Mouse (Mus musculus) liver, embryonic 11.5 days (tissue): ENCODE results near the gene Hpse. TPM values are rescaled to one million over a fixed set of nuclear protein-coding genes. Genes with fewer than 3 reads are reported as not detected.

Source experiments
- ATAC-seq: fragments of 200-750 bp; cut with Nextera tagmentation; replicated peaks from 2 replicates; pipeline ENCODE4 v1.8.0; 2017; ENCODE audit warnings: moderate number of reproducible peaks, mild to moderate bottlenecking, moderate TSS enrichment, moderate library complexity; ENCODE audit not compliant: low FRiP score
- DNase-seq: peaks from one replicate; pipeline ENCODE4 v3.0.0-alpha.2; 2017; ENCODE audit warnings: low spot score
- H3K27ac ChIP-seq: fragments of 300-500 bp; sonication (generic); 2 replicates; pipeline ENCODE4 v1.5.1; 2014; ENCODE audit warnings: mild to moderate bottlenecking, low read depth, low read length, control low read depth
- H3K27me3 ChIP-seq: fragments of 300-500 bp; sonication (generic); replicated peaks from 2 replicates; pipeline ENCODE4 v1.6.1; 2014; ENCODE audit warnings: low read length, mixed read lengths; ENCODE audit not compliant: control insufficient read depth, insufficient read depth
- H3K36me3 ChIP-seq: fragments of 300-500 bp; sonication (generic); 2 replicates; pipeline ENCODE4 v1.6.1; 2014; ENCODE audit warnings: mild to moderate bottlenecking, low read length, moderate library complexity, mixed read lengths; ENCODE audit not compliant: control insufficient read depth, insufficient read depth
- H3K4me1 ChIP-seq: fragments of 300-500 bp; sonication (generic); replicated peaks from 2 replicates; pipeline ENCODE4 v1.6.1; 2014; ENCODE audit warnings: low read length, mixed read lengths; ENCODE audit not compliant: control insufficient read depth, insufficient read depth
- H3K4me2 ChIP-seq: fragments of 300-500 bp; sonication (generic); 2 replicates; pipeline ENCODE4 v1.6.1; 2014; ENCODE audit warnings: mild to moderate bottlenecking, control low read depth, moderate library complexity
- H3K4me3 ChIP-seq: fragments of 300-500 bp; sonication (generic); 2 replicates; pipeline ENCODE4 v1.5.1; 2014; ENCODE audit warnings: low read depth, low read length, control low read depth
- H3K9ac ChIP-seq: fragments of 300-500 bp; sonication (generic); 2 replicates; pipeline ENCODE4 v1.6.1; 2014; ENCODE audit warnings: low read depth, low read length, control low read depth
- H3K9me3 ChIP-seq: fragments of 300-500 bp; sonication (generic); 2 replicates; pipeline ENCODE4 v1.6.1; 2016; ENCODE audit warnings: low read length, inconsistent platforms, mixed read lengths; ENCODE audit not compliant: control insufficient read depth
- WGBS: fragments of 180-500 bp; shearing (Covaris S2); extraction: QIAGEN DNeasy Blood & Tissue Kit; methylation state at CpG from one replicate; pipeline ENCODE4 v1.1.7; 2014; 5-methylcytosine and 5-hydroxymethylcytosine counted together
- polyA plus RNA-seq: library from polyadenylated mRNA; unstranded; fragments of >200 nt; fragmentation: Nextera tagmentation; extraction: Ambion mirVana; gene quantifications from 2 replicates; pipeline ENCODE4 v1.2.1, GENCODE M21; 2014

Gene Hpse
- polyA plus RNA-seq, 1 experiment from 2014 or later = 2.0 TPM

DNA sequence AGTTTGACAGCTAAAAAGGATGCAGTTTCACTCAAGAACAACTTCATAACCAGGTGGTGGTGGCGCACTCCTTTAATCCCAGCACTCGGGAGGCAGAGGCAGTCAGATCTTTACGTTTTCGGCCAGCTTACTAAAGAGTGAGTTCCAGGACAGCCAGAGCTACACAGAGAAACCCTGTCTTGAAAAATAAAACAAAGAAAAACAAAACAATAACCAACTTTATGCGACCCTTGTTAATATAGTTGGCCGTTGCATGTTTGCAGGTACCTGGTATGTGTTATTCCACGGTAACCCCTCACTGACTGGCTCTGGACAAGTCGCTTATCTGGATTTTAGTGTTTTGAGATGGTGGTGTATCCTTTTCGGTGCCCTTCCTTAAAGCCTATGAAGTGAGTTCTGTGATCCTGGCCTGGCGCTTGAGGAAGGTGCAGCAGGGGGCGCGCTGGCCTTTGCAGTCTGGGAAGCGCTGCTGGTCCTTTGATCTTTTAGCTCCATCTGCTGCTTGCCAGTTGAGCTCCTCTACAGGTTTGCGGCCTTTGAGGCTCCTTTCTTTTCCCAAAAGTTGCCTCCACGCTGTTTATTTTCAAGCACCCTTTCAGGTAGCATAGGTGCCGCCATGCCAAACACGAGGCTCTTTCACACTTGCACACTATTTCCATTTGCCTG lies 44.7 kb downstream of the Hpse start, which contains the start of gene Coq2:
Coq2 (minus strand) TSS at position 430 of the 666 bp plus-strand sequence.
- no peaks in the 10 kb centered on the region for H3K36me3 ChIP-seq
- H3K4me2 ChIP-seq = peak within 1 kb of the TSS; percentile 67
- peak; percentile 80 for DNase-seq
- no peaks in the 10 kb centered on the region for H3K9me3 ChIP-seq
- H3K27me3 ChIP-seq = no peaks in the 10 kb centered on the region
- H3K27ac ChIP-seq = peak within 1 kb of the TSS; percentile 63
- H3K4me3 ChIP-seq = peak within 1 kb of the TSS; percentile 80
- H3K4me1 ChIP-seq = peaks cover 16% of the 10 kb centered on the region
- WGBS = 9% methylated on average over 17 of the region's 17 CpGs
- H3K9ac ChIP-seq = peak within 1 kb of the TSS; percentile 87
- peak; percentile 72 for ATAC-seq

DNA sequence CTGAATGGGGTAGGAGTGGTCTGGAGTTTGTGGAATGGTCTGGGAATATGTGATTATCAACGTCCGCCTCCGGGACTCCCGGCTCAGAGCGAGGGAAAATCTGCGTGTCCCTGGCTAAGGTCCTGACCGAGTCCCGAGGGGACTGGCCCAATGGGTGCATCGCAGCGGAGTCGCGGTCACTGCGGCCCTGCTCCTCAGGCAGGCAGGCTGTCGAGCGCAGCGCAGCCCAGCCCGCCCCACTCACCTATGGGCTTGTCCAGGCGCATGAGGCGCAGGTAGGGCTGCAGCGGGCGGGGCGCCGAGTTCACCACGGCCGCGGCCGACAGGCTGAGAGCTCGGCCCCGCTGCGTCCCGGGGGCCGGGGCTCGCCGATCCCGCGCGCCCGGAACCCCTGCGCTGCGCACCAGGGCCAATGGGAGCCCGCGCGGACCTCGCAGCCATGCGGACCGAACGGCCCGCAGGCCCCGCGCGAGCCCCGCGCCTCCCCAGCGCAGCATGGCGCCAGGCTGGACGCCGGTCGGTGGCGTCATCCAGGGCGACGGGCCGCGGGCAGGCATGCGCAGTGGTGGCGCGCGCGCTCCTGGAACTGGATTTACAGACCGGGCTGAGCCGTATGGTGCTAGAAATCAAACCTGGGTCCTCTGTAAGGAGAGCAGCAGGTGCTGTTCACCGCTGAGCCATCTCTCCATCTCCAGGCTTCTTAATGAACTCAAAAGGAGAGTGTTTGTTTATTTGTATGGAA lies 45.6 kb downstream of the Hpse start:
- H3K4me2 ChIP-seq = peak overlapping the region; percentile 67
- H3K9me3 ChIP-seq = no peaks in the 10 kb centered on the region
- peak; percentile 88 for DNase-seq
- 1% methylated on average over 71 of the region's 71 CpGs for WGBS
- H3K9ac ChIP-seq = peak overlapping the region; percentile 87
- peak overlapping the region; percentile 80 for H3K4me3 ChIP-seq
- ATAC-seq = peak; percentile 94
- no peaks in the 10 kb centered on the region for H3K27me3 ChIP-seq
- no peaks in the 10 kb centered on the region for H3K36me3 ChIP-seq
- peak overlapping the region; percentile 63 for H3K27ac ChIP-seq
- peaks cover 16% of the 10 kb centered on the region for H3K4me1 ChIP-seq

DNA sequence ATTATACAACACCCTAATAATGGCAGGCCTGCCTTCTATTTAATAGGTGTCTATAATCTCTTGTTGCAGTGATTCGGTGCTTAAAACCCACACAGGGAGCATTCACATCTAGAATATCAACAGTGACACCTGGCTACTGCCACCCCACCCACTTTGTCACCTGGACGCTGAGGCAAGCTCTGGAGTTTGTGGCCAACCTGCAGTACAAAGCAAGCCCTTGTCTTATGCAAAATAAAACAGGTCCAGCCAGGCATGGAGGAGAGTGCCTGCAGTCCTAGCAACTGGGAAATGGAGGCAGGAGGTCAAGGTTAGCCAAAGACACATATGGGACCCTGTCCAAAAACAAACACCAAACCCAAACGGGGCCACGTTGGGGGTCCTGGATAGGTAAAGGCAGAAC lies 47.1 kb downstream of the Hpse start:
- H3K9ac ChIP-seq = no peak overlapping the region
- H3K9me3 ChIP-seq = no peaks in the 10 kb centered on the region
- no peaks in the 10 kb centered on the region for H3K36me3 ChIP-seq
- WGBS = 81% methylated on average over 4 of the region's 4 CpGs
- H3K4me2 ChIP-seq = peak overlapping the region; percentile 15
- H3K4me3 ChIP-seq = no peak overlapping the region
- DNase-seq (no peak), ATAC-seq (no peak)
- H3K27me3 ChIP-seq = no peaks in the 10 kb centered on the region
- H3K4me1 ChIP-seq = peaks cover 16% of the 10 kb centered on the region
- no peak overlapping the region for H3K27ac ChIP-seq

DNA sequence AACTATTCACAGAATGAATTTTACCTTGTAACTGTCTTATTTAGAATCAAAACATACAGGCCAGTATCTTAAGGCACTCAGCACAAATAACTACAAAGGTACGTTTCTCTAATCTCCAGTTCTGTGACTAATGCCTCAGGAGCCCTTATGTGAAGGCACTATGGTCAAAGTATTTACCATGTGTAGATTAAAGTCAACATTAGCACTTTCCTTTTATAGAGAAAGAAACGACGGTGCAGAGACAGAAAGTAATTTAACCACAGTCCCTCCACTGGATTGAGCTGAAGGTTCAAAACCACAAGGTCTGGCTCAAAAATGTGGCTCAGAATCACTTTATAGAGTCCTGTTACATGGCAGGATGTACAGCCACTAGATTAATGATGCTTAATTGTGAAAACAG lies 47.6 kb downstream of the Hpse start:
- Histone ChIP-seq H3K9me3 (no peaks in the 10 kb centered on the region), H3K4me2 (peak overlapping the region; percentile 15), H3K27ac (no peak overlapping the region), H3K27me3 (no peaks in the 10 kb centered on the region), H3K36me3 (no peaks in the 10 kb centered on the region), H3K4me1 (peaks cover 16% of the 10 kb centered on the region), H3K9ac (no peak overlapping the region), H3K4me3 (no peak overlapping the region)
- DNase-seq (no peak), ATAC-seq (no peak)
- WGBS = 73% methylated on average over 3 of the region's 3 CpGs

DNA sequence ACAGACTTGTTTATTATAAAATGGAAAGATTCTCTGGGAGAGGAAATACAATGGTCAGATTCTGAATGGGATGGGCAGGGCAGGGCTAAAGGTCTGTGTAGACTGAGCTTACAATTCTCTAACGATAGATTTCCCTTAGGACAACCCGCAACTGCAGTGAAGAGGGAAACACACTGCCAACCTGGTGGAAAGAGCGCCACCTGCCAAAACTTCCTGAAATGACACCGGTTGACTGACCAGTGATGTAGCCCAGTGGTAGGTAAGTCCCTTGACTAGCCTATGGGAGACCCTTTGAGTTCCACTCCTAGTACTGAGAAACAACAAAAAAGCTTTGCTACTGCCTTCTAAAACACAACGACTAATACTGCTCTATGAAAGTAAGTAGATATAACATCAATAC lies 48.1 kb downstream of the Hpse start:
- DNase-seq (no peak), ATAC-seq (no peak)
- WGBS = 29% methylated on average over 5 of the region's 5 CpGs
- Histone ChIP-seq H3K4me2 (no peak overlapping the region), H3K9ac (no peak overlapping the region), H3K36me3 (peaks cover 2% of the 10 kb centered on the region; the same call in 1 of the 2 replicates), H3K4me3 (no peak overlapping the region), H3K27me3 (no peaks in the 10 kb centered on the region), H3K4me1 (peaks cover 16% of the 10 kb centered on the region), H3K27ac (no peak overlapping the region), H3K9me3 (no peaks in the 10 kb centered on the region)

DNA sequence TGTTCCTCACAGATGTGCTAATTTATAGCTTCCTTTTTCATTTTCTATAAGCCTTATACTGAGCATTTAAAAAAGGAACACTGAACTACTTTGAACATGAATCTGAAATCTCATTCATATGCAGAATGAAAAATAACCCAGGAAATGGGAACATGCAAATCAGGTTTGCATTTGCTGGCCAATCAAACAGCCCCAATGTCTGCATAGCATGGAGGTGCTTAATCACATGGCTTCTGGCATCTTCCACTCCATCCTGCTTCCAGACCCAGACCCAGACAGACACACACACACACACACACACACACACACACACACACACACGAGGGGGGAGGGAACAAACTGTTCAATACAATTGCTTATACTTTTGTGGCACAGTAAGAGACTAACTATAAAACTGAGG lies 52.6 kb downstream of the Hpse start:
- 86% methylated on average over 1 of the region's 1 CpGs for WGBS

DNA sequence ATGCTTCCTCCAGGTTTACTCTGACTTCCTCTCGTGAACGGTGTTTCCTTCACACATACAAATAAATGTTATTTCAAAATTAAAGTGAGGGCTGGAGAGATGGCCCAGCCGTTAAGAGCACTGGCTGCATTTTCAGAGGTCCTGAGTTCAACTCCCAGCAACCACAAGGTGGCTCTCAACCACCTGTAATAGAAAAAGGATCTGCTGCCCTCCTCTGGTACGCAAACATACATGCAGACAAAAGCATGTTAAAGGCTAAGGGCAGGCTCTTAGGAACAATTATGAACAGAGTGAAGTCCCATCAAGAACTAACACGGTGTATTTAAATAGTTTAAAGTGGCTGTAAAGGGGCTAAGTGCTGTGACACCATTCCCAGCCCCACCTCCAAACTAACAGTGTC lies 55.7 kb downstream of the Hpse start:
- no peaks in the 10 kb centered on the region for H3K27me3 ChIP-seq
- H3K9me3 ChIP-seq = no peaks in the 10 kb centered on the region
- peaks cover 20% of the 10 kb centered on the region; the same call in 1 of the 2 replicates for H3K36me3 ChIP-seq
- no peak overlapping the region for H3K4me2 ChIP-seq
- no peak overlapping the region for H3K4me3 ChIP-seq
- peak; percentile 62 for ATAC-seq
- no peak for DNase-seq
- H3K9ac ChIP-seq = no peak overlapping the region
- 43% methylated on average over 5 of the region's 5 CpGs for WGBS
- H3K27ac ChIP-seq = no peak overlapping the region
- H3K4me1 ChIP-seq = no peaks in the 10 kb centered on the region

More for the DNA sequence above, 52.6 kb downstream of the Hpse start:
- H3K4me1 ChIP-seq = no peaks in the 10 kb centered on the region; the same call in 1 of the 2 replicates
- H3K27ac ChIP-seq = no peak overlapping the region
- no peak overlapping the region for H3K4me2 ChIP-seq
- H3K27me3 ChIP-seq = no peaks in the 10 kb centered on the region
- peaks cover 11% of the 10 kb centered on the region; the same call in 1 of the 2 replicates for H3K36me3 ChIP-seq
- DNase-seq = no peak
- H3K4me3 ChIP-seq = no peak overlapping the region
- no peak overlapping the region for H3K9ac ChIP-seq
- H3K9me3 ChIP-seq = no peaks in the 10 kb centered on the region
- no peak for ATAC-seq

DNA sequence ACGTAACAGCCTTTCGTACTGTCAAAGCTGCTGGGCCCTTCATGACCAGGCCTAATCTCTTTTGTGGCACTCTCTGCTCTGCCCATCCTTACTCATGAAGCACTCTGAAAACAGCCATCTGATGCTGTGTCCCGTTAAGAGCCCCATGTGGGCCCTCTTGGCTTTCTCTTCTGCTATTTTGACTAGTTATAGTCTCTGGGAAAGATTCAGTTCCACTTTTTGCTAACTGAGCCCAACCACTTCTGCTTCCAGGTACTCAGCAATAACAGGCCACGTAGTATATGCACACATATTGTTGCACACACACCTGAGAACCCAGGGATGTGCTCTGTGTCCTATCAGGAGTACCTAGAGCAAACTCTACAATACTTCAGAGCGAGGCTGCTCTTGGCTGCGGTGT lies 56.5 kb downstream of the Hpse start:
- WGBS = 88% methylated on average over 6 of the region's 6 CpGs

More for the DNA sequence above, 56.5 kb downstream of the Hpse start:
- Histone ChIP-seq H3K27ac (no peak overlapping the region), H3K4me3 (no peak overlapping the region), H3K36me3 (peaks cover 22% of the 10 kb centered on the region; the same call in 1 of the 2 replicates), H3K9ac (no peak overlapping the region), H3K4me1 (no peaks in the 10 kb centered on the region), H3K9me3 (no peaks in the 10 kb centered on the region), H3K4me2 (no peak overlapping the region), H3K27me3 (no peaks in the 10 kb centered on the region)
- DNase-seq (no peak), ATAC-seq (no peak)
